Mouse (Mus musculus) left cerebral cortex, postnatal 36 days (tissue): ENCODE measurements at regions not wholly inside any gene's neighbourhood (a gene's known extent, or its start where the extent isn't known, plus 50 kb on each side); places are given as distances from the start of the nearest gene placed in this dataset.

Experiments
- DNase-seq, 2 experiments: peaks; one replicate each; pipeline ENCODE4 v3.0.0; 2021 to 2022; ENCODE audit warnings: low spot score in 2 of 2, mixed read lengths in 1 of 2
- intact Hi-C: fragments of 180-260 bp; cut with DNase I; formaldehyde crosslinking; loops from one replicate; pipeline ENCODE4 v1.15.1; 2025

- intact Hi-C loops = no loop called here
- DNase-seq = no peak
Observed at GRCm38 (mm10) chr11:18734904-18735664, 283.7 kb downstream of the Meis1 start.

- intact Hi-C loops = no loop called here
- no peak for DNase-seq
Observed at GRCm38 (mm10) chr11:18734075-18734474, 284.7 kb downstream of the Meis1 start.

GRCm38 (mm10) chr11:18729742-18730141 lies 289.0 kb downstream of the Meis1 start:
- no peak for DNase-seq
- intact Hi-C loops = no loop called here

GRCm38 (mm10) chr11:18722770-18723169 lies 296.0 kb downstream of the Meis1 start:
- no peak for DNase-seq
- intact Hi-C loops = no loop called here

- DNase-seq = no peak
- intact Hi-C loops = no loop called here
Observed at GRCm38 (mm10) chr11:18715851-18716126, 303.0 kb downstream of the Meis1 start.

- DNase-seq = no peak
- intact Hi-C loops = no loop called here
Observed at GRCm38 (mm10) chr11:18715050-18715850, 303.5 kb downstream of the Meis1 start.

- DNase-seq = no peak
- intact Hi-C loops = no loop called here
Observed at GRCm38 (mm10) chr11:18714400-18714799, 304.4 kb downstream of the Meis1 start.

- peak; percentile 25 to 35 for DNase-seq
- intact Hi-C loops = no loop called here
Observed at GRCm38 (mm10) chr11:18712642-18713053, 306.1 kb downstream of the Meis1 start.

- no peak for DNase-seq
- intact Hi-C loops = no loop called here
Observed at GRCm38 (mm10) chr11:18709628-18710027, 309.2 kb downstream of the Meis1 start.

- DNase-seq = no peak
- intact Hi-C loops = no loop called here
Observed at GRCm38 (mm10) chr11:18681593-18681992, 337.2 kb downstream of the Meis1 start.

GRCm38 (mm10) chr11:18676876-18677275 lies 341.9 kb downstream of the Meis1 start:
- intact Hi-C loops = no loop called here

GRCm38 (mm10) chr11:18670967-18671366 lies 347.8 kb downstream of the Meis1 start:
- peak in 1 of 2 experiments; percentile 7 for DNase-seq

More at GRCm38 (mm10) chr11:18676876-18677275, 341.9 kb downstream of the Meis1 start:
- no peak for DNase-seq

GRCm38 (mm10) chr11:18669322-18669721 lies 349.5 kb downstream of the Meis1 start:
- DNase-seq = no peak
- intact Hi-C loops = loop anchor here (5.0 kb wide), 1 partner anchor 457 kb away; no protein-coding TSS in a partner anchor

More at GRCm38 (mm10) chr11:18670967-18671366, 347.8 kb downstream of the Meis1 start:
- intact Hi-C loops = no loop called here

- intact Hi-C loops = no loop called here
- DNase-seq = no peak
Observed at GRCm38 (mm10) chr11:18656358-18656757, 362.4 kb downstream of the Meis1 start.

GRCm38 (mm10) chr11:18631975-18632773 lies 386.6 kb downstream of the Meis1 start:
- DNase-seq = no peak
- intact Hi-C loops = no loop called here

GRCm38 (mm10) chr11:18631570-18631969 lies 387.2 kb downstream of the Meis1 start:
- intact Hi-C loops = no loop called here
- no peak for DNase-seq

- intact Hi-C loops = no loop called here
- DNase-seq = no peak
Observed at GRCm38 (mm10) chr11:18621777-18622176, 397.0 kb downstream of the Meis1 start.

GRCm38 (mm10) chr11:18604836-18605235 lies 413.9 kb downstream of the Meis1 start:
- intact Hi-C loops = no loop called here
- DNase-seq = no peak

- DNase-seq = no peak
- intact Hi-C loops = no loop called here
Observed at GRCm38 (mm10) chr11:18601568-18602182, 417.1 kb downstream of the Meis1 start.

GRCm38 (mm10) chr11:18598349-18598748 lies 420.4 kb downstream of the Meis1 start:
- intact Hi-C loops = no loop called here
- DNase-seq = no peak
